Mouse (Mus musculus) adrenal gland, adult (tissue): Measurements from ENCODE around the gene Asic2.

Experiments used
- DNase-seq, 2 experiments: peaks; one replicate each; pipeline ENCODE4 v3.0.0; 2022 to 2023; ENCODE audit warnings: low spot score in 1 of 2; ENCODE audit not compliant: inconsistent age in 2 of 2

Gene Asic2

GRCm38 (mm10) chr11:81055446-81056145 lies 912.7 kb downstream of the Asic2 start:
- DNase-seq = no peak

- no peak for DNase-seq
Measured at GRCm38 (mm10) chr11:81053826-81054225, 914.4 kb downstream of the Asic2 start.

GRCm38 (mm10) chr11:81041671-81042070 lies 926.6 kb downstream of the Asic2 start:
- no peak for DNase-seq

- DNase-seq = no peak
Measured at GRCm38 (mm10) chr11:81039976-81040375, 928.3 kb downstream of the Asic2 start.

- no peak for DNase-seq
Measured at GRCm38 (mm10) chr11:81032151-81032550, 936.1 kb downstream of the Asic2 start.

GRCm38 (mm10) chr11:81014776-81015175 lies 953.5 kb downstream of the Asic2 start:
- DNase-seq = no peak

GRCm38 (mm10) chr11:81013501-81013900 lies 954.8 kb downstream of the Asic2 start:
- no peak for DNase-seq

- DNase-seq = no peak
Measured at GRCm38 (mm10) chr11:81010766-81011165, 957.5 kb downstream of the Asic2 start.

- DNase-seq = no peak
Measured at GRCm38 (mm10) chr11:81009366-81009765, 958.9 kb downstream of the Asic2 start.

- DNase-seq = peak in 1 of 2 experiments; percentile 31
Measured at GRCm38 (mm10) chr11:81005831-81006230, 962.4 kb downstream of the Asic2 start.

GRCm38 (mm10) chr11:81002769-81003430 lies 965.4 kb downstream of the Asic2 start:
- DNase-seq = no peak

GRCm38 (mm10) chr11:80995621-80996020 lies 972.6 kb downstream of the Asic2 start:
- DNase-seq = no peak

GRCm38 (mm10) chr11:80983530-80983929 lies 984.7 kb downstream of the Asic2 start:
- DNase-seq = no peak

- peak in 1 of 2 experiments; percentile 37 for DNase-seq
Measured at GRCm38 (mm10) chr11:80976239-80976855, 991.9 kb downstream of the Asic2 start.

GRCm38 (mm10) chr11:80974616-80975015 lies 993.6 kb downstream of the Asic2 start:
- peak; percentile 13 to 24 for DNase-seq

GRCm38 (mm10) chr11:80973976-80974375 lies 994.3 kb downstream of the Asic2 start:
- peak; percentile 62 to 85 for DNase-seq

- no peak for DNase-seq
Measured at GRCm38 (mm10) chr11:80973273-80973672, 995.0 kb downstream of the Asic2 start.

GRCm38 (mm10) chr11:80967544-80967943 lies 1000.7 kb downstream of the Asic2 start:
- DNase-seq = no peak

- DNase-seq = no peak
Measured at GRCm38 (mm10) chr11:80966040-80966439, 1002.2 kb downstream of the Asic2 start.

- DNase-seq = no peak
Measured at GRCm38 (mm10) chr11:80961326-80961725, 1006.9 kb downstream of the Asic2 start.

- no peak for DNase-seq
Measured at GRCm38 (mm10) chr11:80958086-80958671, 1010.1 kb downstream of the Asic2 start.

GRCm38 (mm10) chr11:80955915-80956314 lies 1012.3 kb downstream of the Asic2 start:
- DNase-seq = no peak
